Mouse (Mus musculus): ENCODE results near the gene Gstp3. TPM values are rescaled to one million over a fixed set of nuclear protein-coding genes. Genes with fewer than 3 reads are reported as not detected.
"Not testable (repeated sequence)": the region's sequence is repeated elsewhere in the genome, so short reads cannot be mapped to it uniquely, and the experiment has no call there.

Gene Gstp3
- polyA plus RNA-seq, 1 experiment, result 3.0 TPM

DNA sequence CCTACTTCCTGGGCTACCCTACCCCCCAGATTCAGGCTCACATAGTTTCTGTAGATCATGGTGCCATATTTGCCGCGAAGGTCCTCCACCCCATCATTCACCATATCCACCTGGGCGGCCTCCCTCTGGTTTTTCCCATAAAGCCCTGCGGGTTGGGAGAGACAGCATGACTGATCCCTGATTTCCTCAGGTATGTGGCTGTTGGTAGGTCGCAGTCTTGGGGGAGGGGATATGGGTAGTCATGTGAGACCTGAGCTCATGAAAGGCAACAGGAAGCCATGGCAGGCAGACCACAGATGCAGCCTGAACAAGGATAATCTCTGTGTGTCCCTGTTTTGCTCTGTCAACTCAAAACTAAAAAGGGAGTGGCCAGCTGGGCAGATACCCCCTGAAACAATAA is 18.4 kb downstream of the Gstp3 start:
- DNase-seq (ENCODE audit: low read depth), result not testable (repeated sequence)

DNA sequence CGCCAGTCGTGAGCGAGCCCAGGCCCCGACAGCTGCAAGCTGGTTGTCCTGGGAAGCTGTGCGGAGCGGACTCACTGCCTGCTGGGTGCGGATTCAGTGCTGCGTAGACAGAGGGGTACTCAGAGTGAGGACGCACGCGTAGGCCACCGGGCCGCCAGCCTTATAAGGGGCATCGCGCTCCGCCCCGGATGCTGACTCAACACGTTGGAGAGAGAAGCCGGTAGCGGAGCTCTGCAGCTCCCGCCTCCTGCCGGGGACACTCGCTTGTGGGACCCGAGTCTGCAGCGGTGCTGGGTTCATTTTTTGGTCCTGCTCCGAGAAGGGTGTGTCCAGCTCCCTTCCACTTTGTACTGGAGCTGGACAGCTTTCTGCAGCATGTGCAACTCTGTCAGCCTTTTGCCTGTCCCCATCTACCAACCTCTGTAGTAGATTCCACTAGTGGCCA is 21.6 kb downstream of the Gstp3 start, which contains the start of gene Gstp1:
Gene Gstp1 (minus strand): TSS at position 198 of the 445 bp plus-strand sequence.
- no peak for DNase-seq (ENCODE audit: low read depth)

DNA sequence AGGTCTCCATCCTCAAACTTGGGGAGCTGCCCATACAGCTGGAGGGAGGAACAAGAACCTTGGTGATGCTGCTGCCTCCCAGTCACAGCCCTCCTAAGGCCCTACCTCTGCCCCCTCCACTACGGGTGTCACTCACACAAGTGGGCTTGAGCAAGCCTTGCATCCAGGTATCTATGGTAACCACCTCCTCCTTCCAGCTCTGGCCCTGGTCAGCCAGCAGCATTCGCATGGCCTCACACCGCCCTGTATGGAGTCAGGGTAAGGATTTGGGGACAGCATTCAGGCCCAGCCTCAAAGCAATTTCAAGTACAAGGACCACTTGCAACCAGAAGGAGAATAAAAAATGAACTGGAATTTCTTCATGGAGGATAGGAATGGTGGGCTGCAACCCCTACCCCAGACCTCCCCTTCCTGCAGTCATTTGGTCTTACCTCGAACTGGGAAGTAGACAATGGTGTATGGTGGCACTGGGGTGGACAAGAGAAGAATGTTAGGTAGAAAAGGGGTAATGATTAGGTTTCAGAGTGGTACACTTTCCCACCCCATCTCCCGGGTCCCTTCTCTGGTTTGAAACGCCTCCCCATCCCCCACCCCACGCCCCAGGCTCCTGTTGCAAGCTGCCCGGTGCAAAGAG is 22.1 kb downstream of the Gstp3 start:
- not testable (repeated sequence) for DNase-seq (ENCODE audit: low read depth)

DNA sequence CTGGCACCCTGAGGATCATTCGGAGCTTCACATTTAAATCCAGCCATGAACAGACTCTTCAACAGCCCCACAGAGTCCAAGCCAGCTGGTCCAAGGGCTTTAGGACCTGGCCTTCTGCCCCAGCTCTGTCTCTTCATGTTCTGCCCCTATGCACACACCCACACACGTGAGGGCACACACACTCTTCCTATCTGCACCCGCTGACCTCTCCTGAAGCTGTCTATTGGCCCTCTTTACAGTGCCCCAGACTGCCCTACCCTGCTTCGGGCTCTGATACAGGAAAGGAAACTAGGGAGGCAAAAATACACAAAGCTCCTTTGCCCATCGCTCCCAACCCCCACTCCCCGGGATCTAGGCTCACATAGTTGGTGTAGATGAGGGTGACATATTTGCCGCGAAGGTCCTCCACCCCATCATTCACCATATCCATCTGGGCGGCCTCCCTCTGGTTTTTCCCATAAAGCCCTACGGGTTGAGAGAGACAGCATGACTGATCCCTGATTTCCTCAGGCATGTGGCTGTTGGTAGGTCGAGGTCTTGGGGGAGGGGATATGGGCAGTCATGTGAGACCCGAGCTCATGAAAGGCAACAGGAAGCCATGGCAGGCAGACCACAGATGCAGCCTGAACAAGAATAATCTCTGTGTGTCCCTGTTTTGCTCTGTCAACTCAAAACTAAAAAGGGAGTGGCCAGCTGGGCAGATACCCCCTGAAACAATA is 22.9 kb downstream of the Gstp3 start:
- DNase-seq (ENCODE audit: low read depth), result no peak

DNA sequence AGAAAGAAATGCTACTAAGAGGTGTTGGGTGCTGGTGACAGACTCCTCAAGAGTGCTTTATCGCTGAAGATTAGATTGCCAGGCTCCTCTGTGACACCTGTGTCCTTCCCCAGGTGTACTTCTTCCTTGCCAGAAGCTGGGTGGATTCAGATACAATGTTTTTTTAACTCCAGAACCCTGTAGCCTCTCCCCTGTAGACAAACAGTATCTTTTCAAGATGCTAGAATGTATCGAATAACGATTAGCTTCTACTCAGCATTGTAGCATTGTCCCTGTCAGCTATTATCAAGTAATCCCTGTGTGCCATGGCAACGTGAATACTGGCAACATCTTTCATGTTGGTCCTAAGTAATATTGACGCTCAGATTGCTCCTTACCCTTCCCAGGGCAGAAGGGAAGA is 25.6 kb downstream of the Gstp3 start:
- DNase-seq (ENCODE audit: low read depth), result no peak

DNA sequence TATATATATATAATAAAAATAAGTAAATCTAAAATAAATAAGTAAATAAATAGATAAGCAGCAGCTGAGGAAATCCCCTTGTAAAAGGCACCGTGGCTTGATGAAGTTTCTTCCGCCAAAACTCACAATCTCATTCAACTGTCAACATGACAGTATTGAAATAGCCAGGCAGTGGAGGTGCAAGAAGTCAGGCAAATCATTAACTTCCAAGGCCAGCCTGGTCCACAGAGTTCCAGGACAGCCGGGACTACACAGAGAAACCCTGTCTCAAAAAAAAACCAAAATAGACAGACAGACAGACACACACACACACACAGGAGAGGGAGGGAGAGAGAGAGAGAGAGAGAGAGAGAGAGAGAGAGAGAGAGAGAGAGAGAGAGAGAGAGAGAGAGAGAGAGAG is 26.1 kb downstream of the Gstp3 start:
- DNase-seq (ENCODE audit: low read depth), result no peak

DNA sequence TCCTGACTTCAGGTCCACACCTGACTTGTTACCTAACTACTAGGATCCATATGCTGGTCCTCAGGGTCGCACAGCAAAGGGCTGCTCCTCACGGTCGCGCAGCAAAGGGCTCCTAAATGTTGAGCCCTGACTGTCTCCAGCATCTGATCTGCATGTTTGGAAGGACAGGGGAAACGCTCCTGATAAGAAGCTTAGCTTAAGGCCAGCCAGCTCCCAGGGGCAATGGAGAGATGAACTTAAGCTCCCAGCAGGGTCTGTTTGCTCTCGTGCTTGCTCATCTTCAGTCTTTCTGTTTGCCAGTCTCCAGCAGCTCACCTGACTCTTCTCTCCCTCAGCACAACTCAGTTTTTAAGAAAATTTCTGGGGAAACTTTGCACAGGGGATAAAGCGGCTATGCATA is 26.7 kb downstream of the Gstp3 start:
- DNase-seq (ENCODE audit: low read depth), result no peak

DNA sequence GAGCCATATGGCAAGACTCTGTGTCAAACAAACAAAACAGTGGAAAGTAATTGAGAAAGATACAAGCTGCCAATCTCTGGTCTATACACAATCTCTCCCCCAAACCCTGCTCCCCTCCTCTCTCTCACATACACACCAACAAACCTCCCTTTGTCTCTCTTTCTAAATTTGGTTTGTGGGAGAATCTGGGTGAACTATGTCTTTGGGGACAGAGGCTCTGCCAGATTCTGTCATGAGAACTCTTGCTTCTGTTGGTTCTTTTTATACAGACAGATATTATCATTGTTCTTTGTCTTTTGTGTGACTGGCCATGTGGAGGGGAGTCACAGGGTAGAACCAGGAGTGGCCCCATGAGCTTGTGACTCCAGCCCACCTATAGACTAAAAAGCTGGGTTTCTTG is 31.8 kb downstream of the Gstp3 start:
- no peak for DNase-seq (ENCODE audit: low read depth)

DNA sequence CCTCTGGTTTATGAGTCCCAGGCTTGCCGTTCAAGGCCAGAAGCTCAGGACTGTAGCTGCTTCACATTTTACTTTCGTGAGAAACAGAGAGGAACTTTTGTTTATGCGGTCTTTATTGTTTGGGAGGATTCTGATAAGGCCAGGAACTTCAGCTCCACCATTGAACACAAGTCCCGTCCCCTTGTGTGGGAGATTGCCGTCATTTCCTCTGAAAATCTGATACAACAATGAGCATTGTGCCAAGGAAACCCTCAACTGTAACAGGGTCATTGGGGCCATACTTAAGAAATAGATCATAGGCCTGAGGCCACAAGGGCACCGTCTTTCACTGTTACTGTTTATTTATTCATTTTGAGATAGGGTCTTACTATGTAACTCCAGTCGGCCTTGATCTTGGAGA is 36.2 kb downstream of the Gstp3 start:
- no peak for DNase-seq (ENCODE audit: low read depth)

DNA sequence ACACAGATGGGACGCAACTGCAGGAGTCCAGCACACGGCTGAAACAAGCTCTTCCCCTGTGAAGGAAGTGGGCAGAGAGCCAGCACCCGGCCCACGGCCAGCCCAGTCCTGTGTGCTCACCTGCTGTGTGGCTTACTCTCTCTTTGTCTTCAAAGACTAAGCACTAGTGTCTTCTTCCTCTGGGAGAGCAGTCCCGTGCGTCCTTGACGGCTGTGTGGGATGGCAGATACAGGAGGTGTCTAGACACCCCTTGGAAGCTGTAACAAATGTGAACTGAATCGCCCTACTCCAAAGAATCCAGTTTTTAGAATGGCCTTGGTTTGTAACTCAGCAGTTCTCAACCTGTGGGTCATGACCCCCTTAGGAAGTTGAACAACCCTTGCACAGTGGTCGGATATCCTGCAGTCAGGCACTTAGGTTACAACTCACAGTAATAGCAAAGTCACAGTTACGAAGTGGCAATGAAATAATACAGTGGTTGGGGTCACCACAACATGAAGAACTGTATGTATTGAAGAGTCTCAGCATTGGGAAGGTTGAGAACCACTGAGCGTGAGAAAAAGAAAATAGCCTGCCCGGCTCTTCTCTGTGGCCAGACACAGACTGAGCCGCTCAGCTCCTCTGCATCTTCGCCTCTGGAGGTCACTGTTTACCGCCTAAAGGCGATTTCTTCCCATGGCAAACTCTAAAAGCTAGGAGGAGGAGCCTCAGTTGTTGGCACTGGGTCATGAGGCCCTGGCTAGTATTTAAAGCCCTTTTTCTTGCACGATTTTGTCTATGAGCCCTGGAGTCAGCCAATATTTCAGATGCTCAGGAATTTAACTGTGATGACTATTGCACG is 40.4 kb downstream of the Gstp3 start:
- peak; percentile 44 for DNase-seq (ENCODE audit: low read depth)

DNA sequence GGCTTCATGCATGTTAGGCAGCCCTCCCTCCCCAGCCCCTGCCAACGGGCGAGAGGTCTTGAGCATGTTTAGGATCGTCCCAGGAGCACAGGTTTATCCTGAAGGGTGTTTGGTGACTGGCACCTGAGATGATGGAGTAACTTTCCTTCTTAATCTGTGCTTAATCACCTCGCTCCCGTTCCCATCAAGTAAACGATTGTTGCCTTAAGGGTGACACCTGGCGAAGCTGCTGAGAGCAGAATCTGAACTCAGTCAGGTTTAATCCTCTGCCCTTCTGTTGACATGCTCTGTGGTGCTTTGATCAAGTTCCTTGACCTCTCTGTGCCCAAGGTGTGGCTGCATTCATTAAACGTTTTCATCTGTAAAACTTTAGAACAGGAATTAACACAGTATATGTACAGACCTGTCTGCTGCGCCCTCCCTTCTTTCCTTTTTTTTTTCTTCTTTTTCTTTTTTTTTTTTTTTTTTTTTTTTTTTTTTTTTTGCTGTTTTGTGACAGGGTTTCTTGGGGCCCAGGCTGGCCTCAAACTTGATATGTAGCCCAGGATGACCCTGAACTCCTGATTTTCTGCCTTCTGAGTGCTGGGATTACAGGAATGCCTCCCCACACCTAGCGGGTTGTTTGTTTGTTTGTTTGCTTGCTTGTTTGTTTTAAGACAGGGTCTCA is 41.3 kb downstream of the Gstp3 start:
- DNase-seq (ENCODE audit: low read depth), result peak; percentile 72

DNA sequence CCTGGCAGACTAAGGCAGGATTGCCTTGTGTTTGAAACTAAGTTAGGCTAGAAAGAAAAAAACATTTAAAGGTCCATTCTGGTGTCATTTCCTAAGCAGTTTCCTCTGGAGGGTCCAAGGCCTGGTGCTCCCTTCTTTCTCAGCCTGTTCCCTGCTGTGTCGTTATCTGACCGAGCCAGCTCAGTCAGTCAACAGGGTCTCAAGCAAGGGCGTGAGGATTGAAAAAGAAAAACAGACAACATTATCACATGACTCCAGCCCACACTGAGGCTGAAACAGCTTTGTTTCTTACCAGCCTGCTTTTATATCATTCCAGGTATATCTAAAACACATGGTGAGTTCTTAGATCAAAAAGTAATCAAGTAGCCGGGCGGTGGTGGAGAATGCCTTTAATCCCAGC is 43.7 kb downstream of the Gstp3 start:
- DNase-seq (ENCODE audit: low read depth), result no peak

DNA sequence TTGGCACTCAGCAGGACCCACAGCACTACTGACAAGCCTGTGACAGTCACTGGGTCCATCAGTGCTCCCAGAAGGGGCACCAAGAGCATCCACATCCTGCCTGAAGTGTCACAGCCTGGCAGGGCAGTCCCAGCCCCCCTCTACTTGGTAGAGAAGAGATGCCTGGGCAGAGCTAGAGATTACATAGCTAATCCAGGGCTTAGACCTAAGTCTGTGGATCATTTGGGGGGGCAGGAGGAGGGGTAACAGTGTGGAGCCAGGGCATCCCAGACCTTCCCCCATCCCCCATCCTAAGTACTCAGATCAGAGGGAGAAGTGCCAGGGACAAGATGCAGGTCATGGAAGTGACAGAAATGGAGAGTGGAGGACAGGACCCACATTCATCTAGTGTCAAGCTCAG is 44.6 kb downstream of the Gstp3 start:
- no peak for DNase-seq (ENCODE audit: low read depth)

DNA sequence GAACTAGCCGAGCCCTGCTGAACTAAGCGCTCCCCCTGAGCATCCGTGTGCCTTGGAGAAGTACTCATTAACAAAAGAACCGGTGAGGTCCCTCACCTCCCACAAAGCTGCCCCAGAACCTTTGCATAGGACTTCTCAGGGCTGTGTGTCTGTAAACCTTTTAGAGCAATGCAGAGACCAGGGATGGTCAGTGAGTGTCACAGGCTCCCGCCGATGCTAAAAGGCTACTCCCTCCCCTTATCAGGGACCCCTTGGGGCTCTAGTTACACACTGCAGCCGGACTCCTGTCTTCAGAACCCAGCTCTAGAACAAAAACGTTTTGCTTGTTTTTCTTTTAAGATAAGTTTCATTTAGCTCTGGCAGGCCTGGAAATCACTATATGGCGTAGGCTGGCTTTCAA is 46.3 kb downstream of the Gstp3 start:
- DNase-seq (ENCODE audit: low read depth), result no peak

DNA sequence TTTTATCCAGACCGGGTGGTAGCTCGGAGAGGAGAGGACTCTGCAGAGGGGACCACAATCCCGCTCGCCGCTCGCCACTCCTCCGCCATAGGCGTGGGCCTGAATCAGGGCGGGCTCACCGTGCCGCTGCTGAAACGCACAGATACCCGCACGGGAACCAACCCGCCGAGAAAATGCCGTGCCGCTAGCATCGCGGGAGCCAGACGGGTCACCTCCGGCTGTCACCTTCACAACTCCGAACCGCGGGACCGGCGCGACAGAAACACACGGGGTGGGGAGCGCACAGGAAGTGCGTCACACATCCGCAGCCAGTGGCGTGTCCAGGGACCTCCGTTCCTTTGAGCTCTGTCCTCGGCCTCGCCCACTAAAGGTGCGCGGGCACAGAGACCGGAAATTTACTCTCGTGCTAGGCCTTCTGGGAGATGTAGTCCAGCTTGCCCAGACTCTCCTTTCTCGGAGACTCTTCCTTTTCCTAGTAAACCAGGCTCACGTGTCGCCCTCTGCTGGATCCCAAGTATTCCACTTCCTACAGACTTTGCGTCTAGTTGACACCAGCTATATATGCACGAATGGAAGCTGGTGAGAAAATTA is 46.8 kb downstream of the Gstp3 start, which contains the start of gene Ndufv1:
Gene Ndufv1 (minus strand): TSS at position 375 of the 591 bp plus-strand sequence.
- peak; percentile 87 for DNase-seq (ENCODE audit: low read depth)

DNA sequence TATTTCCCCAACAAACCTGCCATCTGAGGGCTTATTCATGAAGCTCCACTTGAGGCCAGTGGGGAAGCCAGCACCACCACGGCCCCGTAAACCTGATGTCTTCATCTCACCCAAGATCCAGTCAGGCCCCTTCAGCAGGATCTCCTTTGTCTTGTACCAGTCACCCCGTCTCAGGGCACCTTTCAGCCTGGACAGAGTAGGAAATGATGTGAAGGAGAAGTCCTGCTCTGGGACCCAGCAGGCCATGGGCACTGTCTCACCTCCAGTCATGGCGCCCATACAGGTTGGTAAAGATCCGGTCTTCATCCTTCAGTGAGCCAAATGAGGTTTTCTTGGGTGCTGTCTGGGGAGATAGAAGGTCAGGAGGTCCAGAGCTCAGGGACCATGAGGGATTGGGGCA is 48.3 kb downstream of the Gstp3 start:
- no peak for DNase-seq (ENCODE audit: low read depth)

Other genes starting within 250 kb of the Gstp3 start
- gene Chka, start 207.8 kb downstream of the Gstp3 start, polyA plus RNA-seq (2012; rRNA removed), result 53.3 and 55.9 TPM in 2 replicates
- gene Tcirg1, start 152.4 kb downstream of the Gstp3 start, polyA plus RNA-seq (2012; rRNA removed), result 61.0 and 75.4 TPM in 2 replicates
- gene Ndufs8, start 146.8 kb downstream of the Gstp3 start, polyA plus RNA-seq (2012; rRNA removed), result 225 and 260 TPM in 2 replicates
- gene Aldh3b1, start 129.8 kb downstream of the Gstp3 start, polyA plus RNA-seq (2012; rRNA removed), result 9.2 and 12.7 TPM in 2 replicates
- 93.7 TPM in 2 replicates for gene Unc93b1, start 124.4 kb downstream of the Gstp3 start, polyA plus RNA-seq (2012; rRNA removed)
- 0.51 and 0.86 TPM in 2 replicates for gene Aldh3b3, start 100.9 kb downstream of the Gstp3 start, polyA plus RNA-seq (2012; rRNA removed)
- 20.1 and 30.9 TPM in 2 replicates for gene Aldh3b2, start 87.2 kb downstream of the Gstp3 start, polyA plus RNA-seq (2012; rRNA removed)
- gene Acy3, start 73.0 kb downstream of the Gstp3 start, polyA plus RNA-seq (2012; rRNA removed), result 45.4 and 50.9 TPM in 2 replicates
- gene Tbx10, start 66.8 kb downstream of the Gstp3 start, polyA plus RNA-seq (2012; rRNA removed), result not detected in 2 replicates
- 10.2 and 19.7 TPM in 2 replicates for gene Nudt8, start 59.0 kb downstream of the Gstp3 start, polyA plus RNA-seq (2012; rRNA removed)
- 1.3 and 1.4 TPM in 2 replicates for gene Gm49405, start 58.9 kb downstream of the Gstp3 start, polyA plus RNA-seq (2012; rRNA removed)
- 5.5 and 6.1 TPM in 2 replicates for gene Doc2g, start 56.3 kb downstream of the Gstp3 start, polyA plus RNA-seq (2012; rRNA removed)
- gene Ndufv1, start 46.8 kb downstream of the Gstp3 start, polyA plus RNA-seq (2012; rRNA removed), result 152 and 165 TPM in 2 replicates
- gene Gstp1, start 21.6 kb downstream of the Gstp3 start, polyA plus RNA-seq (2012; rRNA removed), result 787 and 813 TPM in 2 replicates
- 14.7 and 39.9 TPM in 2 replicates for gene Gstp2, start 13.5 kb downstream of the Gstp3 start, polyA plus RNA-seq (2012; rRNA removed)
- not detected in 2 replicates for gene Cabp2, start 22.0 kb upstream of the Gstp3 start, polyA plus RNA-seq (2012; rRNA removed)
- 162 and 208 TPM in 2 replicates for gene Cdk2ap2, start 37.6 kb upstream of the Gstp3 start, polyA plus RNA-seq (2012; rRNA removed)
- gene Pitpnm1, start 40.4 kb upstream of the Gstp3 start, polyA plus RNA-seq (2012; rRNA removed), result 68.4 and 81.9 TPM in 2 replicates
- gene Aip, start 66.3 kb upstream of the Gstp3 start, polyA plus RNA-seq (2012; rRNA removed), result 99.1 and 121 TPM in 2 replicates
- gene Gpr152, start 80.2 kb upstream of the Gstp3 start, polyA plus RNA-seq (2012; rRNA removed), result 0.20 and 0.39 TPM in 2 replicates
- 0.15 and 0.28 TPM in 2 replicates for gene Cabp4, start 84.5 kb upstream of the Gstp3 start, polyA plus RNA-seq (2012; rRNA removed)
- gene Coro1b, start 89.0 kb upstream of the Gstp3 start, polyA plus RNA-seq (2012; rRNA removed), result 251 and 287 TPM in 2 replicates
- 5.8 and 5.9 TPM in 2 replicates for gene Ptprcap, start 94.0 kb upstream of the Gstp3 start, polyA plus RNA-seq (2012; rRNA removed)
- gene Rps6kb2, start 103.8 kb upstream of the Gstp3 start, polyA plus RNA-seq (2012; rRNA removed), result 31.1 and 32.0 TPM in 2 replicates
- 8.4 and 10.0 TPM in 2 replicates for gene Carns1, start 115.9 kb upstream of the Gstp3 start, polyA plus RNA-seq (2012; rRNA removed)
- 3.6 and 4.5 TPM in 2 replicates for gene Tbc1d10c, start 131.7 kb upstream of the Gstp3 start, polyA plus RNA-seq (2012; rRNA removed)
- gene Ppp1ca, start 132.5 kb upstream of the Gstp3 start, polyA plus RNA-seq (2012; rRNA removed), result 570 and 585 TPM in 2 replicates
- 27.3 and 31.9 TPM in 2 replicates for gene Rad9a, start 142.1 kb upstream of the Gstp3 start, polyA plus RNA-seq (2012; rRNA removed)
- 6.6 and 7.9 TPM in 2 replicates for gene Clcf1, start 154.7 kb upstream of the Gstp3 start, polyA plus RNA-seq (2012; rRNA removed)
- 1.2 TPM in 1 of 2 replicates, not detected in the other for gene AC109138.7, start 154.8 kb upstream of the Gstp3 start, polyA plus RNA-seq (2012; rRNA removed)
- 111 and 164 TPM in 2 replicates for gene Pold4, start 172.3 kb upstream of the Gstp3 start, polyA plus RNA-seq (2012; rRNA removed)
- gene Ssh3, start 209.6 kb upstream of the Gstp3 start, polyA plus RNA-seq (2012; rRNA removed), result 87.3 and 91.4 TPM in 2 replicates
- gene Ankrd13d, start 223.6 kb upstream of the Gstp3 start, polyA plus RNA-seq (2012; rRNA removed), result 12.6 and 13.7 TPM in 2 replicates
- gene Grk2, start 246.7 kb upstream of the Gstp3 start, polyA plus RNA-seq (2012; rRNA removed), result 74.0 and 79.1 TPM in 2 replicates

All from gonadal fat pad, adult 2 months (tissue).